ENCODE assay signal across 16 mouse cellular contexts in genomic region chr6:114692691-114693090, GRCm38 (mm10). TPM values are rescaled to one million over a fixed set of nuclear protein-coding genes. Genes with fewer than 3 reads are reported as not detected.
DNase-seq lines count a peak whose midpoint lies in the region; ATAC-seq and TF ChIP-seq lines count a peak whose summit lies in the region.
"Had no signal": no experiment of that assay in that cellular context is flagged by ENCODE, and none has a peak within 500 bp of the region (broad histone marks: within the 10 kb centered on the region; RNA-seq: fewer than 3 reads in every experiment).

No protein-coding gene starts in this region.

- no peak for DNase-seq in forebrain, embryonic 11.5 days (ENCODE audit: low spot score)
- DNase-seq in lung, postnatal 10 days = no peak
- peak; percentile 85 for DNase-seq in brain, embryonic 14.5 days (ENCODE audit: low read depth)
- DNase-seq in spleen, postnatal 36 days (ENCODE audit: low spot score in 2 of 2) = no peak
- DNase-seq: gastrocnemius, adult 2 months; heart, adult 18-20 months; kidney, adult 2 months; kidney, postnatal 36 days; layer of hippocampus, postnatal 36 days; retina, postnatal 1 day had no signal

- H3K36me3 ChIP-seq in forebrain, embryonic 12.5 days (replicated peaks) = no peaks in the 10 kb centered on the region
- no peaks in the 10 kb centered on the region for H3K36me3 ChIP-seq in forebrain, embryonic 11.5 days (ENCODE audit: control insufficient read depth, insufficient read depth, low read length)
- no peaks in the 10 kb centered on the region for H3K36me3 ChIP-seq in lung, embryonic 15.5 days
- no peaks in the 10 kb centered on the region for H3K36me3 ChIP-seq in forebrain, embryonic 15.5 days
- H3K36me3 ChIP-seq: embryonic facial prominence, embryonic 12.5 days; limb, embryonic 10.5 days had no signal

- H3K9me3 ChIP-seq in forebrain, embryonic 12.5 days = no peaks in the 10 kb centered on the region
- no peaks in the 10 kb centered on the region for H3K9me3 ChIP-seq in forebrain, embryonic 11.5 days (ENCODE audit: control insufficient read depth, low read length)
- no peaks in the 10 kb centered on the region for H3K9me3 ChIP-seq in lung, embryonic 15.5 days
- no peaks in the 10 kb centered on the region for H3K9me3 ChIP-seq in forebrain, embryonic 15.5 days
- H3K9me3 ChIP-seq: embryonic facial prominence, embryonic 12.5 days; limb, embryonic 10.5 days; liver, embryonic 12.5 days had no signal

- ATAC-seq in forebrain, embryonic 12.5 days (ENCODE audit: low FRiP score) = no peak
- ATAC-seq in forebrain, embryonic 11.5 days (replicated peaks; ENCODE audit: low FRiP score) = no peak
- ATAC-seq in lung, embryonic 15.5 days (ENCODE audit: borderline replicate concordance, extremely low read depth, low FRiP score, low TSS enrichment) = no peak
- ATAC-seq in forebrain, embryonic 15.5 days (replicated peaks) = no peak
- ATAC-seq: liver, embryonic 12.5 days had no signal

- H3K4me2 ChIP-seq in forebrain, embryonic 12.5 days = no peak overlapping the region
- H3K4me2 ChIP-seq in forebrain, embryonic 11.5 days (ENCODE audit: low read depth, low read length, severe bottlenecking) = no peak overlapping the region
- H3K4me2 ChIP-seq in lung, embryonic 15.5 days = no peak overlapping the region; the same call in 1 of the 2 replicates
- H3K4me2 ChIP-seq in forebrain, embryonic 15.5 days (replicated peaks) = no peak overlapping the region
- H3K4me2 ChIP-seq: embryonic facial prominence, embryonic 12.5 days; liver, embryonic 12.5 days had no signal

- peak overlapping the region; percentile 62; the same call in 1 of the 2 replicates for H3K27ac ChIP-seq in forebrain, embryonic 12.5 days
- no peak overlapping the region for H3K27ac ChIP-seq in forebrain, embryonic 11.5 days (ENCODE audit: low read depth, low read length)
- H3K27ac ChIP-seq in lung, embryonic 15.5 days = peak overlapping the region; percentile 44; the same call in 1 of the 2 replicates
- peak overlapping the region; percentile 69 for H3K27ac ChIP-seq in forebrain, embryonic 15.5 days (replicated peaks)
- H3K27ac ChIP-seq: gastrocnemius, adult 2 months; limb, embryonic 10.5 days; liver, embryonic 12.5 days had no signal

- no peak overlapping the region for H3K9ac ChIP-seq in forebrain, embryonic 12.5 days
- no peak overlapping the region for H3K9ac ChIP-seq in forebrain, embryonic 11.5 days (ENCODE audit: low read length)
- H3K9ac ChIP-seq in lung, embryonic 15.5 days = no peak overlapping the region
- H3K9ac ChIP-seq in forebrain, embryonic 15.5 days (replicated peaks) = no peak overlapping the region
- H3K9ac ChIP-seq: embryonic facial prominence, embryonic 12.5 days; liver, embryonic 12.5 days had no signal

- H3K4me3 ChIP-seq in forebrain, embryonic 12.5 days (replicated peaks) = no peak overlapping the region
- no peak overlapping the region for H3K4me3 ChIP-seq in forebrain, embryonic 11.5 days (ENCODE audit: low read depth, low read length)
- no peak overlapping the region for H3K4me3 ChIP-seq in lung, embryonic 15.5 days
- H3K4me3 ChIP-seq in forebrain, embryonic 15.5 days = no peak overlapping the region
- H3K4me3 ChIP-seq: embryonic facial prominence, embryonic 12.5 days; gastrocnemius, adult 2 months; limb, embryonic 10.5 days; liver, embryonic 12.5 days had no signal

- TF ChIP-seq POLR2A in brain, embryonic 14.5 days (IDR thresholded peaks at IDR 0.05; ENCODE audit: borderline replicate concordance, extremely low read depth, insufficient read depth, insufficient read length, poor library complexity, severe bottlenecking) = no peak

- peaks cover 6% of the 10 kb centered on the region; the same call in 1 of the 2 replicates for H3K4me1 ChIP-seq in forebrain, embryonic 12.5 days
- H3K4me1 ChIP-seq in forebrain, embryonic 11.5 days (replicated peaks; ENCODE audit: control insufficient read depth, insufficient read depth, low read length) = no peaks in the 10 kb centered on the region
- H3K4me1 ChIP-seq in lung, embryonic 15.5 days = peaks cover 24% of the 10 kb centered on the region
- H3K4me1 ChIP-seq in forebrain, embryonic 15.5 days = peaks cover 20% of the 10 kb centered on the region
- H3K4me1 ChIP-seq: limb, embryonic 10.5 days; liver, embryonic 12.5 days had no signal

- WGBS in forebrain, embryonic 12.5 days = 87% methylated on average over 10 of the region's 10 CpGs
- 89% methylated on average over 10 of the region's 10 CpGs for WGBS in forebrain, embryonic 11.5 days
- WGBS in lung, embryonic 15.5 days = 79% methylated on average over 10 of the region's 10 CpGs
- 58% methylated on average over 10 of the region's 10 CpGs for WGBS in forebrain, embryonic 15.5 days

- no peaks in the 10 kb centered on the region for H3K27me3 ChIP-seq in forebrain, embryonic 12.5 days
- H3K27me3 ChIP-seq in forebrain, embryonic 11.5 days (ENCODE audit: control insufficient read depth, insufficient read depth, low read length) = no peaks in the 10 kb centered on the region
- no peaks in the 10 kb centered on the region for H3K27me3 ChIP-seq in lung, embryonic 15.5 days
- no peaks in the 10 kb centered on the region for H3K27me3 ChIP-seq in forebrain, embryonic 15.5 days
- H3K27me3 ChIP-seq: embryonic facial prominence, embryonic 12.5 days; liver, embryonic 12.5 days had no signal

- no peak for TF ChIP-seq CTCF in brain, embryonic 14.5 days (IDR thresholded peaks at IDR 0.05; ENCODE audit: borderline replicate concordance, extremely low read depth, insufficient read depth, insufficient read length)

RNA-seq across cellular contexts. Expression of gene Atg7, which starts 49.8 kb away (rescaled TPM):
- 19.9 and 21.9 TPM in 2 replicates for polyA plus RNA-seq in forebrain, embryonic 12.5 days (2016; fragmentation: Nextera tagmentation; extraction: Ambion mirVana)
- 20.3 and 22.0 TPM in 2 replicates for polyA plus RNA-seq in forebrain, embryonic 11.5 days (2014; fragmentation: Nextera tagmentation; extraction: Ambion mirVana)
- polyA plus RNA-seq in lung, embryonic 15.5 days (2015; fragmentation: Nextera tagmentation; extraction: Ambion mirVana) = 21.5 and 22.6 TPM in 2 replicates
- 13.8 and 15.2 TPM in 2 replicates for polyA plus RNA-seq in brain, embryonic 14.5 days (2012; rRNA removed)
- 20.8 and 23.7 TPM in 2 replicates for polyA plus RNA-seq in forebrain, embryonic 15.5 days (2015; fragmentation: Nextera tagmentation; extraction: Ambion mirVana)
